Mouse (Mus musculus): ENCODE measurements around the gene Birc5. TPM values are rescaled to one million over a fixed set of nuclear protein-coding genes. Genes with fewer than 3 reads are reported as not detected.

Birc5 gene
- polyA plus RNA-seq, 1 experiment from 2014 or later = 352 TPM

- H3K27me3 ChIP-seq = peaks cover 45% of the 10 kb centered on the region
- 4% methylated on average over 23 of the region's 23 CpGs for WGBS
- peaks cover 5% of the 10 kb centered on the region; the same call in 1 of the 2 replicates for H3K4me1 ChIP-seq
- no peak within 1 kb of the TSS for H3K27ac ChIP-seq
- ATAC-seq (ENCODE audit: borderline replicate concordance, extremely low read depth, low FRiP score, low TSS enrichment) = no peak
- no peak within 1 kb of the TSS for H3K4me3 ChIP-seq
- H3K9ac ChIP-seq = no peak within 1 kb of the TSS
- no peak within 1 kb of the TSS for H3K4me2 ChIP-seq
- H3K9me3 ChIP-seq = no peaks in the 10 kb centered on the region
- peaks cover 20% of the 10 kb centered on the region for H3K36me3 ChIP-seq
These were observed 11.6 kb downstream of the Birc5 start, which contains the start of gene Tmem235 for GRCm38 (mm10) chr11:117860601-117861000. Gene Tmem235 (plus strand): TSS chr11:117860752.

- Histone ChIP-seq H3K4me1 (peaks cover 5% of the 10 kb centered on the region; the same call in 1 of the 2 replicates), H3K4me3 (no peak overlapping the region), H3K27ac (no peak overlapping the region), H3K4me2 (no peak overlapping the region), H3K9ac (no peak overlapping the region), H3K9me3 (no peaks in the 10 kb centered on the region), H3K36me3 (no peaks in the 10 kb centered on the region), H3K27me3 (peaks cover 45% of the 10 kb centered on the region)
- 37% methylated on average over 11 of the region's 11 CpGs for WGBS
- no peak for ATAC-seq (ENCODE audit: borderline replicate concordance, extremely low read depth, low FRiP score, low TSS enrichment)
These were observed 14.3 kb downstream of the Birc5 start for GRCm38 (mm10) chr11:117863174-117863856.

- no peak for ATAC-seq (ENCODE audit: borderline replicate concordance, extremely low read depth, low FRiP score, low TSS enrichment)
- Histone ChIP-seq H3K9ac (no peak overlapping the region), H3K36me3 (no peaks in the 10 kb centered on the region), H3K4me1 (peaks cover 5% of the 10 kb centered on the region; the same call in 1 of the 2 replicates), H3K27me3 (peaks cover 35% of the 10 kb centered on the region), H3K4me3 (no peak overlapping the region), H3K27ac (no peak overlapping the region), H3K9me3 (no peaks in the 10 kb centered on the region), H3K4me2 (no peak overlapping the region)
- WGBS = 41% methylated on average over 2 of the region's 2 CpGs
These were observed 15.8 kb downstream of the Birc5 start for GRCm38 (mm10) chr11:117864805-117865204.

GRCm38 (mm10) chr11:117865988-117866387 lies 16.9 kb downstream of the Birc5 start:
- Histone ChIP-seq H3K36me3 (no peaks in the 10 kb centered on the region), H3K27ac (no peak overlapping the region), H3K4me1 (0 out of 2 replicates have a peak, but pooled peaks cover 4% of the 10 kb centered on the region), H3K9me3 (no peaks in the 10 kb centered on the region), H3K4me2 (no peak overlapping the region), H3K27me3 (peaks cover 23% of the 10 kb centered on the region), H3K4me3 (no peak overlapping the region), H3K9ac (no peak overlapping the region)
- 41% methylated on average over 6 of the region's 6 CpGs for WGBS
- no peak for ATAC-seq (ENCODE audit: borderline replicate concordance, extremely low read depth, low FRiP score, low TSS enrichment)

- ATAC-seq (ENCODE audit: borderline replicate concordance, extremely low read depth, low FRiP score, low TSS enrichment) = no peak
- WGBS = 30% methylated on average over 12 of the region's 12 CpGs
- no peaks in the 10 kb centered on the region for H3K27me3 ChIP-seq
- no peaks in the 10 kb centered on the region for H3K36me3 ChIP-seq
- no peak overlapping the region for H3K4me3 ChIP-seq
- peaks cover 13% of the 10 kb centered on the region; the same call in 1 of the 2 replicates for H3K4me1 ChIP-seq
- no peaks in the 10 kb centered on the region for H3K9me3 ChIP-seq
- H3K4me2 ChIP-seq = no peak overlapping the region
- H3K9ac ChIP-seq = no peak overlapping the region
- no peak overlapping the region for H3K27ac ChIP-seq
These were observed 21.8 kb downstream of the Birc5 start for GRCm38 (mm10) chr11:117870688-117871365.

GRCm38 (mm10) chr11:117871376-117871775 lies 22.3 kb downstream of the Birc5 start:
- Histone ChIP-seq H3K4me1 (peaks cover 15% of the 10 kb centered on the region; the same call in 1 of the 2 replicates), H3K9ac (no peak overlapping the region), H3K9me3 (no peaks in the 10 kb centered on the region), H3K4me3 (no peak overlapping the region), H3K4me2 (no peak overlapping the region), H3K27ac (no peak overlapping the region), H3K36me3 (no peaks in the 10 kb centered on the region), H3K27me3 (no peaks in the 10 kb centered on the region)
- WGBS = 59% methylated on average over 5 of the region's 5 CpGs
- ATAC-seq (ENCODE audit: borderline replicate concordance, extremely low read depth, low FRiP score, low TSS enrichment) = no peak

- no peak for ATAC-seq (ENCODE audit: borderline replicate concordance, extremely low read depth, low FRiP score, low TSS enrichment)
- 52% methylated on average over 12 of the region's 12 CpGs for WGBS
- peaks cover 15% of the 10 kb centered on the region; the same call in 1 of the 2 replicates for H3K4me1 ChIP-seq
- no peak overlapping the region for H3K4me3 ChIP-seq
- H3K27ac ChIP-seq = no peak overlapping the region
- H3K9ac ChIP-seq = no peak overlapping the region
- H3K4me2 ChIP-seq = peak overlapping the region; percentile 97
- H3K36me3 ChIP-seq = no peaks in the 10 kb centered on the region
- H3K27me3 ChIP-seq = no peaks in the 10 kb centered on the region
- H3K9me3 ChIP-seq = no peaks in the 10 kb centered on the region
These were observed 23.0 kb downstream of the Birc5 start for GRCm38 (mm10) chr11:117871911-117872584.

- Histone ChIP-seq H3K27ac (peak within 1 kb of the TSS; percentile 46), H3K36me3 (no peaks in the 10 kb centered on the region), H3K9me3 (no peaks in the 10 kb centered on the region), H3K4me2 (peak within 1 kb of the TSS; percentile 97), H3K9ac (peak within 1 kb of the TSS; percentile 55), H3K27me3 (no peaks in the 10 kb centered on the region), H3K4me1 (peaks cover 19% of the 10 kb centered on the region), H3K4me3 (peak within 1 kb of the TSS; percentile 65)
- ATAC-seq (ENCODE audit: borderline replicate concordance, extremely low read depth, low FRiP score, low TSS enrichment) = peak; percentile 79
- 1% methylated on average over 51 of the region's 51 CpGs for WGBS
These were observed 24.0 kb downstream of the Birc5 start, which contains the start of gene Tha1 for GRCm38 (mm10) chr11:117872861-117873608. Gene Tha1 (minus strand): TSS chr11:117873481.

- peaks cover 31% of the 10 kb centered on the region for H3K4me1 ChIP-seq
- WGBS = 55% methylated on average over 4 of the region's 4 CpGs
- H3K9ac ChIP-seq = no peak overlapping the region
These were observed 25.4 kb downstream of the Birc5 start for GRCm38 (mm10) chr11:117874419-117874818.

GRCm38 (mm10) chr11:117875681-117876080 lies 26.6 kb downstream of the Birc5 start:
- H3K27ac ChIP-seq = no peak overlapping the region

More at GRCm38 (mm10) chr11:117874419-117874818, 25.4 kb downstream of the Birc5 start:
- Histone ChIP-seq H3K36me3 (no peaks in the 10 kb centered on the region), H3K4me3 (no peak overlapping the region), H3K27me3 (no peaks in the 10 kb centered on the region), H3K4me2 (no peak overlapping the region), H3K27ac (no peak overlapping the region), H3K9me3 (no peaks in the 10 kb centered on the region)
- no peak for ATAC-seq (ENCODE audit: borderline replicate concordance, extremely low read depth, low FRiP score, low TSS enrichment)

More at GRCm38 (mm10) chr11:117875681-117876080, 26.6 kb downstream of the Birc5 start:
- 27% methylated on average over 6 of the region's 6 CpGs for WGBS
- Histone ChIP-seq H3K9me3 (no peaks in the 10 kb centered on the region), H3K36me3 (no peaks in the 10 kb centered on the region), H3K4me1 (peaks cover 32% of the 10 kb centered on the region), H3K4me3 (no peak overlapping the region), H3K4me2 (no peak overlapping the region), H3K27me3 (no peaks in the 10 kb centered on the region; the same call in 1 of the 2 replicates), H3K9ac (no peak overlapping the region)
- ATAC-seq (ENCODE audit: borderline replicate concordance, extremely low read depth, low FRiP score, low TSS enrichment) = no peak

Data from lung, embryonic 15.5 days (tissue).